Mouse (Mus musculus) left cerebral cortex, adult 2 months (tissue): ENCODE measurements around the gene Nelfe. TPM values are rescaled to one million over a fixed set of nuclear protein-coding genes. Genes with fewer than 3 reads are reported as not detected.
"Not testable (repeated sequence)": the region's sequence is repeated elsewhere in the genome, so short reads cannot be mapped to it uniquely, and the experiment has no call there.

Experiments used
- DNase-seq, 2 experiments: peaks; one replicate each; pipeline ENCODE4 v3.0.0; 2021 to 2022; ENCODE audit warnings: low spot score in 2 of 2, mixed read lengths in 1 of 2; ENCODE audit errors: extremely low spot score in 1 of 2
- H3K27ac ChIP-seq: fragments of 200-600 bp; 2 replicates; pipeline ENCODE4 v1.8.1; 2022
- H3K4me3 ChIP-seq: fragments of 200-600 bp; 2 replicates; pipeline ENCODE4 v1.8.1; 2022
- CTCF ChIP-seq: fragments of 200-600 bp; IDR thresholded peaks from 2 replicates; pipeline ENCODE4 v1.8.1; 2022; ENCODE audit warnings: antibody characterized with exemption, mild to moderate bottlenecking, moderate library complexity
- intact Hi-C: fragments of 180-260 bp; cut with DNase I; formaldehyde crosslinking; loops from one replicate; pipeline ENCODE4 v1.15.1; 2025
- microRNA-seq, 2 experiments: library from miRNA; unstranded; fragments of <30 nt; microRNA quantifications; one replicate each; pipeline ENCODE4 v1.2.0; 2021
- total RNA-seq, 2 experiments: library from RNA; stranded (reverse); gene quantifications; 2 replicates each; pipeline ENCODE4 v1.2.3; 2021

The Nelfe gene
- total RNA-seq, 2 experiments from 2014 or later, result 35.3 to 40.3 TPM

DNA sequence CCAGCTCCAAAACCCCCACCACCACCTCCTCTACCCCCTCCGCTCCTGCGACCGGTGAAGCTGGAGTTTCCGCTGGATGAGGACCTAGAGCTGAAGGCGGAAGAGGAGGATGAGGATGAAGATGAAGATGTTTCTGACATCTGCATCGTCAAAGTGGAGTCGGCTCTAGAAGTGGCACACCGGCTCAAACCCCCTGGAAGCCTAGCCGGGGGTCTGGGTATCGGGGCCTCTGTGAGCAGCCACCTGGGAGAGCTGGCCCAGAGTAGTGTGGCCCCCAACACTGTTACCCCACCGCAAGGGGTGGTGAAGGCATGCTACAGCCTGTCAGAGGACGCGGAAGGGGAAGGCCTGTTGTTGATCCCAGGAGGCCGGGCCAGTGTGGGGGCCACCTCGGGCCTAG is 45.5 kb downstream of the Nelfe start:
- no peak overlapping the region for H3K4me3 ChIP-seq
- TF ChIP-seq CTCF, result no peak
- DNase-seq, result no peak
- H3K27ac ChIP-seq, result no peak overlapping the region
- intact Hi-C loops, result loop anchor here (10.0 kb wide), 1 partner anchor 771 kb away; the partner anchor contains the start of gene Brd2

DNA sequence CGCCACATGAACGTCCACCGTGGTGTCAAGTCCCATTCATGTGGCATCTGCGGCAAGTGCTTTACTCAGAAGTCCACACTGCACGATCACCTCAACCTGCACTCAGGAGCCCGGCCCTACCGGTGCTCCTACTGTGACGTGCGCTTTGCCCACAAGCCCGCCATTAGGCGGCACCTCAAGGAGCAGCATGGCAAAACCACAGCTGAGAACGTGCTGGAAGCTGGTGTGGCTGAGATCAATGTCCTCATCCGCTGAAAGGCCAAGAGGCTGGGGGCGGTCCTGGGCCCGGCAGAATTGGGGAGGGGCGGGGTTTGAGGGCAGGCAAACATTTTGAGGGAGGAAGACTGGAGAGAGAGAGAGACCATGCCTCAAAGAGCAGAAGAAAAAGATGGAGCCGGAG is 46.2 kb downstream of the Nelfe start:
- no peak for DNase-seq
- H3K4me3 ChIP-seq, result no peak overlapping the region
- H3K27ac ChIP-seq, result no peak overlapping the region
- intact Hi-C loops, result loop anchor here (10.0 kb wide), 1 partner anchor 772 kb away; the partner anchor contains the start of gene Brd2
- no peak for TF ChIP-seq CTCF

DNA sequence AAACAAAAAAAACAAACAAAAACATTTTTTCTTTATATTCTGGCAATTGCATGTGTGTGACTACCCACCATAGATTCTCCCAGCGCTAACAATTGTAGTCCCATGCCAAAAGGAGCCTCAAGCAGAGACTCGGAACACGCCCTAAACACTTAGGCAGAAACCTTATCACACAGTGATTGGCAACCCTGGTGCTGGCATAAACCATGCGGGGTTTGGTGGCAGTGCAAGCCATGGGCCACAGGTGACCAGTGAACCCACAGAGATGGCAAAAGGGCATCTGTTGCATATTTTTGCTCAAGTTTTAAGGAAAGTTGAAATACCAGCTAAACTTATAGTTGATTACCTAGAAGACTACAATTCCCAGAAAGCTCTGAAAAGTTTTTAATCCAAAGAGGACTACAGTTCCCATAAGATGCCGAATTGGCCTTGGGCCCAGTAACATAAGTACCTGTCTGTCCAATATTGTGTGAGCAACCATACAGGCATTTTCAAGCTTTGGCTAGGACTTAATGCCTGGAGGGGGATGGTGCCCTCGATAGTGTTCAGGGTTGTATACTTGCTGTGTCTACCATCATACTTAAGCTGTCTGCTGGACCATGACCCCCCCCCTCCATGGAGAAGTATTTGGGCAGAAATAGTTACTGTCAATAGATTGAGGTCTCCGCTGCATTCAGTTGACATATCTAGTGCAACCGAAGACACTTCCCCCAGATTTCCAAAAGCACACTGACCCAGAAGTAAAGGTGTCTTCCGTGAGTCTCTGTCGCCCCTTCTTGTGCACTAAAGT is 47.4 kb downstream of the Nelfe start:
- Histone ChIP-seq H3K4me3 (peak overlapping the region; percentile 70), H3K27ac (peak overlapping the region; percentile 98)
- no peak for TF ChIP-seq CTCF
- intact Hi-C loops, result loop anchor here (2.0 to 10.0 kb wide), 2 partner anchors 33 to 773 kb away; partner anchors contain the start of genes Brd2 and Neu1
- peak in 1 of 2 experiments; percentile 35 for DNase-seq

DNA sequence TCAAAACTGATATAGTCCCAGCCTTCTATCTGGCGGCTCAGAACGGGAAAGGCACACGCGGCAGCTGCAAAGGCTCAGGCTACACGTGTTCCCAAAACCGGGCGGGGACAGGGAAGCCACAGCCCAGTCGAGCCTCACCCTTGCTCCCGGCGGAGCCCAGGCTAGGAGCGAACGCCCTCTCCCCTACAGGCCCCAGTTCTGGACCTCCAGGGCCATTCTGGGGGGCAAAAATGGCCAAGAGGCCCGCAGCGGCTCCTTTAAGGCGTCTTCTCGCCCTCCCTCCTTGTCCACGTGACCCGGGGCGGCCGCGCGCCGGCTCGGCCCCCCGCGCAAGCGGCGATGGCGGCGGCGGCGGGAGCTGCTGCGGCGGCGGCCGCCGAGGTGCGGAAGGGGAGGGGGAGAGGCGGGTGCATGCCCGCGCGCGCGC is 48.0 kb downstream of the Nelfe start, which contains the start of the genes C2 and Ehmt2:
Gene C2 (minus strand): TSS at position 106 of the 427 bp plus-strand sequence.
Gene Ehmt2 (plus strand): TSS at position 310 of the 427 bp plus-strand sequence.
- H3K4me3 ChIP-seq, result peak within 1 kb of the TSS; percentile 70
- no peak for TF ChIP-seq CTCF
- intact Hi-C loops, result loop anchor here (2.0 to 10.0 kb wide), 2 partner anchors 33 to 773 kb away; partner anchors contain the start of genes Brd2 and Neu1
- peak within 1 kb of the TSS; percentile 98 for H3K27ac ChIP-seq
- DNase-seq, result peak; percentile 84 to 86

DNA sequence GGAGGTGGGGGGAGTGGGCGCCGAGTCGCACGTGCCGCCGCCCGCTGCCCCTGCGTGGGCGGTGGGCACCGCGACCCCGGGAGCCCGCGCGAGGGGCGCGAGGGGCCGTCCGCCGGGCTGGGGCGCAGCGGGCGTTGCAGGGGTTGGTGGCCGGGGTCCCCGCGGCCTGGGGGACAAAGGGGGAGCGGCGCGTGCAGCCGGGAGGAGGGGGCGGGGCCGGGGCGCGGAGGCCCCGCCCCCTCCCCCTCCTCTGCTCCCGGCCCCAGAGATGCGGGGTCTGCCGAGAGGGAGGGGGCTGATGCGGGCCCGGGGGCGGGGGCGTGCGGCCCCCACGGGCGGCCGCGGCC is 48.5 kb downstream of the Nelfe start:
- no peak for DNase-seq
- Histone ChIP-seq H3K27ac (peak overlapping the region; percentile 44; the same call in 1 of the 2 replicates), H3K4me3 (peak overlapping the region; percentile 70)
- no peak for TF ChIP-seq CTCF
- intact Hi-C loops, result loop anchor here (2.0 to 10.0 kb wide), 2 partner anchors 32 to 774 kb away; partner anchors contain the start of genes Brd2 and Neu1

DNA sequence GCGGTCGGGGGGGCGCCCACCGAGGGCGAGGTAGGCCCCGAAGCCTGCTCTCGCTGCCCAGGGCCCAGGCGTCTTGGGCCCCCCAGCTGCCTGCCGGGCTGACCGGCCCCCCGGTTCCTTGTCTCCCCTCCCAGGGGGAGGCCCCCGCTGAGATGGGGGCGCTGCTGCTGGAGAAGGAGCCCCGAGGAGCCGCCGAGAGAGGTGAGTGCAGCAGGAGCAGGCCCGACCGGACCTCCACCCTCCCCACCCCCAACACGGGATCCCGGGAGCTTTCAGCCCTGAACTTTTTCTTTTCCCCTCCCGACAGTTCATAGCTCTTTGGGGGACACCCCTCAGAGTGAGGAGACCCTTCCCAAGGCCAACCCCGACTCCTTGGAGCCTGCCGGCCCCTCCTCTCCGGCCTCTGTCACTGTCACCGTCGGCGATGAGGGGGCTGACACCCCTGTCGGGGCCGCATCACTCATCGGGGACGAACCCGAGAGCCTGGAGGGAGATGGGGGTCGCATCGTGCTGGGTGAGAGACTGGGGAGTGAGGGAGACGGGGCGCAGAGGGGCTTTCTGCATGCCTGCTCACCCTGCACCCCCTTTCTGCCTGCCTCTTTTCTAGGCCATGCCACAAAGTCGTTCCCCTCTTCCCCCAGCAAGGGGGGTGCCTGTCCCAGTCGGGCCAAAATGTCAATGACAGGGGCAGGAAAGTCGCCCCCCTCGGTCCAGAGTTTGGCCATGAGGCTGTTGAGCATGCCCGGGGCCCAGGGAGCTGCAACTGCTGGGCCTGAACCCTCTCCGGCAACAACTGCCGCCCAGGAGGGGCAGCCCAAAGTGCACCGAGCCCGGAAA is 49.1 kb downstream of the Nelfe start:
- intact Hi-C loops, result loop anchor here (2.0 to 10.0 kb wide), 2 partner anchors 32 to 774 kb away; partner anchors contain the start of genes Brd2 and Neu1
- H3K4me3 ChIP-seq, result peak overlapping the region; percentile 70
- peak overlapping the region; percentile 87 for H3K27ac ChIP-seq
- no peak for TF ChIP-seq CTCF
- DNase-seq, result peak; percentile 37 to 38

DNA sequence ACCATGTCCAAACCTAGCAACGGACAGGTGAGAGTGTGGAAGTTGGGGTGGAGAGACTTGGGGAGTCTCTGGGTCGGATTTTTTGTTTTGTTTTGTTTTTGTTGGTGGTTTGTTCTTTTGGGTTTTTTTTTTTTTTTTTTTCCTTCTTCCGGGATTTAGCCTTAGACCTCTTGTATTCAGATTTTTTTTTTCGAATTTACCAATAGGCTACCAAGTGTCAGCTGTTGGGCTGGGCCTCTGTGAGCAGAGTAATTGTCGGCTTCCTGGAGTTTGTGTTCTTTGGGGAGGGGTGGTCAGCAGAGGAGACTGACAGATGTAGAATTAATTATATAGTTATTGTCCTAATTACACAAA is 49.7 kb downstream of the Nelfe start:
- Histone ChIP-seq H3K4me3 (peak overlapping the region; percentile 70), H3K27ac (peak overlapping the region; percentile 87)
- no peak for TF ChIP-seq CTCF
- no peak for DNase-seq
- intact Hi-C loops, result loop anchor here (2.0 to 10.0 kb wide), 2 partner anchors 31 to 775 kb away; partner anchors contain the start of genes Brd2 and Neu1

DNA sequence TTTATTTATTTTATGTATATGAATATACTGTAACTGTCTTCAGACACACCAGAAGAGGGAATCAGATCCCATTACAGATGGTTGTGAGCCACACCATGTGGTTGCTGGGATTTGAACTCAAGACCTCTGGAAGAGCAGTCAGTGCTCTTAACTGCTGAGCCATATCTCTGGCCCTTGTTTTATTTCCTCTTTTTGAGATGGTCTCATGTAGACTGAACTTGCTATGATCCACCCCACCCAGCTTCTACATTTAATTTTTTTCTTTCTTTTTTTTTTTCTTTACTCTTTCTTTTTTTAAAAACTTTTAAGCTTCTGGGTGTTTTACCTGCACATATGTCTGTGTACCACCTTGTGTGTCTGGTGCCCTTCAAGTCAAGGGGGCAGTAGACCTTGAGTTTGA is 50.6 kb downstream of the Nelfe start:
- intact Hi-C loops, H3K4me3 ChIP-seq, DNase-seq, H3K27ac ChIP-seq: not testable (repeated sequence)

DNA sequence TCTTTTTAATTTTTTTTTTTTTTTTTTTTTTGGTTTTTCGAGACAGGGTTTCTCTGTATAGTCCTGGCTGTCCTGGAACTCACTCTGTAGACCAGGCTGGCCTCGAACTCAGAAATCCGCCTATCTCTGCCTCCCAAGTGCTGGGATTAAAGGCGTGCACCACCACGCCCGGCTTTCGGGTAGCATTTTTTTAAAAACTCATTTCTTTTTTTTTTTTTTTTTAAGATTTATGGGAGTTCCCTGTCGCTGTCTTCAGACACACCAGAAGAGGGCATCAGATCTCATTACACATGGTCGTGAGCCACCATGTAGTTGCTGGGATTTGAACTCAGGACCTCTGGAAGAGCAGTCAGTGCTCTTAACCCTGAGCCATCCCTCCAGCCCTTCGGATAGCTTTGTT is 51.8 kb downstream of the Nelfe start:
- intact Hi-C loops, H3K27ac ChIP-seq, H3K4me3 ChIP-seq, DNase-seq: not testable (repeated sequence)

DNA sequence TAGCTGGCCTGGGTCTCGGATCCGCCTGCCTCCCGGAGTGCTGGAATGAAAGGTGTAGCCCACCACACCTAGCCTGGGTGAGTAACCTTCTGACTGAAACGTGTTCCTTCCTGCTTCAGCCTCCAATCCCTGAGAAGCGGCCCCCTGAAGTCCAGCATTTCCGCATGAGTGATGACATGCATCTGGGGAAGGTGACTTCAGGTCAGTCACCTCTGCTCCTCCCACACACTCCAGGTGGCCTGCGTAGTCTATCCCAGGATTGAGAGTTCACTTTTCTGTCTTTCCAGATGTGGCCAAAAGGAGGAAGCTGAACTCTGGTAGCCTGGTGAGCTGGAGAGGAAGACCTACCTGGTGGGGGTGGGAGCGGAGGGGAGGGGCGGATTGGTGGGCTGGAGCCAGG is 52.7 kb downstream of the Nelfe start:
- no peak for DNase-seq
- no peak for TF ChIP-seq CTCF
- intact Hi-C loops, result no loop called here
- H3K4me3 ChIP-seq, result no peak overlapping the region
- H3K27ac ChIP-seq, result no peak overlapping the region

Small RNA genes lying within 50 kb of the gene (microRNA-seq; reads per million reads assigned to microRNA genes)
- gene Mir6970 (0.72 to 1.7 reads per million in 2 experiments), gene Mir6971 (4.1 to 6.2 reads per million in 2 experiments), gene Mir6972 (0 reads per million in 2 experiments)

Other genes with a start within 250 kb of the Nelfe start
- 10 to 100 TPM; 70.7 to 71.5 TPM for gene Rnf5, start 246.7 kb upstream of the Nelfe start, total RNA-seq
- 100 to 1,000 TPM; 156 to 166 TPM for gene Agpat1, start 246.1 kb upstream of the Nelfe start, total RNA-seq
- 1 to 10 TPM; 2.9 to 3.5 TPM for gene Egfl8, start 234.4 kb upstream of the Nelfe start, total RNA-seq
- 10 to 100 TPM; 47.3 to 48.6 TPM for gene Ppt2, start 221.9 kb upstream of the Nelfe start, total RNA-seq
- gene Prrt1, start 220.9 kb upstream of the Nelfe start, total RNA-seq, result 100 to 1,000 TPM; 172 to 205 TPM
- gene Fkbpl, start 205.6 kb upstream of the Nelfe start, total RNA-seq, result 10 to 100 TPM; 10.9 to 16.9 TPM
- gene Atf6b, start 203.2 kb upstream of the Nelfe start, total RNA-seq, result 10 to 100 TPM; 64.3 to 66.4 TPM
- gene Tnxb, start 179.9 kb upstream of the Nelfe start, total RNA-seq, result 1 to 10 TPM; 1.5 to 2.4 TPM
- 10 to 100 TPM; 10.8 to 11.2 TPM for gene C4b, start 106.5 kb upstream of the Nelfe start, total RNA-seq
- gene Cyp21a1, start 45.8 kb upstream of the Nelfe start, total RNA-seq, result not detected
- 10 to 100 TPM; 54.8 to 61.5 TPM for gene Stk19, start 13.4 kb upstream of the Nelfe start, total RNA-seq
- 10 to 100 TPM; 33.6 to 41.4 TPM for gene Dxo, start 13.4 kb upstream of the Nelfe start, total RNA-seq
- 10 to 100 TPM; 70.1 to 70.4 TPM for gene Skiv2l, start 181 bp upstream of the Nelfe start, total RNA-seq
- under 1 TPM in 1 of 2 experiments, not detected in 1; 0.14 TPM for gene Cfb, start 12.1 kb downstream of the Nelfe start, total RNA-seq
- 1 to 10 TPM; 6.5 to 7.4 TPM for gene Zbtb12, start 29.1 kb downstream of the Nelfe start, total RNA-seq
- gene Gm20547, start 31.7 kb downstream of the Nelfe start, total RNA-seq, result not detected
- gene C2, start 47.9 kb downstream of the Nelfe start, total RNA-seq, result 1 to 10 TPM; 2.1 to 2.2 TPM
- gene Ehmt2, start 48.1 kb downstream of the Nelfe start, total RNA-seq, result 100 to 1,000 TPM; 175 to 184 TPM
- under 1 TPM; 0.45 to 0.79 TPM for gene Slc44a4, start 64.1 kb downstream of the Nelfe start, total RNA-seq
- gene Neu1, start 80.9 kb downstream of the Nelfe start, total RNA-seq, result 10 to 100 TPM; 41.6 to 47.3 TPM
- 10 to 100 TPM; 18.8 to 22.1 TPM for gene Hspa1b, start 108.8 kb downstream of the Nelfe start, total RNA-seq
- not detected for gene Gm20481, start 119.5 kb downstream of the Nelfe start, total RNA-seq
- gene Hspa1a, start 121.8 kb downstream of the Nelfe start, total RNA-seq, result 10 to 100 TPM; 14.5 to 17.2 TPM
- gene Hspa1l, start 122.3 kb downstream of the Nelfe start, total RNA-seq, result under 1 TPM; 0.34 to 0.42 TPM
- 10 to 100 TPM; 15.8 to 18.4 TPM for gene Lsm2, start 131.5 kb downstream of the Nelfe start, total RNA-seq
- 10 to 100 TPM; 44.1 to 46.6 TPM for gene Vars, start 150.6 kb downstream of the Nelfe start, total RNA-seq
- gene Vwa7, start 166.2 kb downstream of the Nelfe start, total RNA-seq, result under 1 TPM; 0.40 to 0.43 TPM
- under 1 TPM in 1 of 2 experiments, not detected in 1; 0.59 TPM for gene Sapcd1, start 177.6 kb downstream of the Nelfe start, total RNA-seq
- gene Msh5, start 196.4 kb downstream of the Nelfe start, total RNA-seq, result under 1 TPM; 0.27 to 0.56 TPM
- 1 to 10 TPM; 7.4 to 8.3 TPM for gene Clic1, start 199.6 kb downstream of the Nelfe start, total RNA-seq
- 10 to 100 TPM; 10.1 to 11.0 TPM for gene Ddah2, start 208.6 kb downstream of the Nelfe start, total RNA-seq
- gene Ly6g6c, start 215.0 kb downstream of the Nelfe start, total RNA-seq, result not detected
- not detected for gene Mpig6b, start 215.8 kb downstream of the Nelfe start, total RNA-seq
- 1 to 10 TPM; 2.1 to 3.6 TPM for gene Ly6g6e, start 226.5 kb downstream of the Nelfe start, total RNA-seq
- gene Ly6g6d, start 227.7 kb downstream of the Nelfe start, total RNA-seq, result 1 to 10 TPM in 1 of 2 experiments, under 1 TPM in 1; 0.70 to 1.1 TPM
- under 1 TPM in 1 of 2 experiments, not detected in 1; 0.29 TPM for gene Ly6g6f, start 235.2 kb downstream of the Nelfe start, total RNA-seq
- gene Abhd16a, start 238.9 kb downstream of the Nelfe start, total RNA-seq, result 100 to 1,000 TPM; 109 to 117 TPM